Mouse (Mus musculus) gastrocnemius, adult 18-20 months (tissue): ENCODE measurements at regions not wholly inside any gene's neighbourhood (a gene's known extent, or its start where the extent isn't known, plus 50 kb on each side); places are given as distances from the start of the nearest gene placed in this dataset.

Experiments used
- DNase-seq: peaks from one replicate; pipeline ENCODE4 v3.0.0; 2021; ENCODE audit warnings: low spot score

GRCm38 (mm10) chr4:71663397-71663796 lies 94.4 kb downstream of the Gm11232 start:
- DNase-seq: no peak

- DNase-seq: no peak
Observed at GRCm38 (mm10) chr4:71640521-71640920, 117.2 kb downstream of the Gm11232 start.

DNA sequence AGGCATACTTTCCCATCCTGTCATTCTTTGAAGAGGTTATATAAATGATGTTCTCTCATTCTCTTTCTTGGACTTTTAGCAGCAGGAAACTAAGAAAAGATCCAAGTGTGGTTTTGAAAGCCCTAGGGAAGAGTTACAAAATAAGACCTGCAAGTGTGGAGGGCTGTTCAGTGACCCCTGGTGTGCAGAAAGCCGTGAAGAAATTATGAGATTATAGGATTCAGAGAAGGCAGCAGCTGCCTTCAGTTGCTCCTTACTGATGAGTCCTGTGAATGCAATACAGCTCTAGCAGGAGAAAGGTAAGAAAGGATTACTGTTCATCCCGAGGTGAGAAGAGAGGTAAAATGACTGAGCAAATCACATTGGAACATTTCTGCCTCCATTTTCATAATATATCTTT lies 130.7 kb downstream of the Gm11232 start:
- no peak for DNase-seq

GRCm38 (mm10) chr4:71626626-71627025 lies 131.1 kb downstream of the Gm11232 start:
- no peak for DNase-seq

GRCm38 (mm10) chr4:71624771-71625170 lies 133.0 kb downstream of the Gm11232 start:
- no peak for DNase-seq

GRCm38 (mm10) chr4:71613720-71614119 lies 144.0 kb downstream of the Gm11232 start:
- DNase-seq: no peak

DNA sequence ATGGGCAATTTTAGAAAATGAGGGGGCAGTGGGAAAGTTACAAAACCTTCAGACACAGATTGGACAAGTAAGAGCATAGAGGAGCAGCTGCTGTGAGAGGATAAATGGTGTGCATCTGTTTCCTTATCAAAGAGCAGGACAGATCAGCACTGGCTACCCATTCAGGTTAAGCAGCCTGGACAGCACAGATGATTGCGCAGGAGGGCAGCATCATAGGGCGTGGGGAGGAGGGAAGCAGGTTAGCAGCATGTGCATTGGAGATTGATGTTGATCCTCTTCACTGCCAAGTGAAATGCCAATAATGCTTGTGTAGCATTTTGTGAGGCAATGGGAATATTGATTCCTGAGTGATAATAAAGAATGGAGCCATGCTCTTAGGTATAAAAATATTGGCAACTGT lies 171.9 kb downstream of the Gm11232 start:
- no peak for DNase-seq

- no peak for DNase-seq
Observed at GRCm38 (mm10) chr4:71560656-71561055, 197.1 kb downstream of the Gm11232 start.

GRCm38 (mm10) chr4:71539200-71539599 lies 218.6 kb downstream of the Gm11232 start:
- DNase-seq: no peak

DNA sequence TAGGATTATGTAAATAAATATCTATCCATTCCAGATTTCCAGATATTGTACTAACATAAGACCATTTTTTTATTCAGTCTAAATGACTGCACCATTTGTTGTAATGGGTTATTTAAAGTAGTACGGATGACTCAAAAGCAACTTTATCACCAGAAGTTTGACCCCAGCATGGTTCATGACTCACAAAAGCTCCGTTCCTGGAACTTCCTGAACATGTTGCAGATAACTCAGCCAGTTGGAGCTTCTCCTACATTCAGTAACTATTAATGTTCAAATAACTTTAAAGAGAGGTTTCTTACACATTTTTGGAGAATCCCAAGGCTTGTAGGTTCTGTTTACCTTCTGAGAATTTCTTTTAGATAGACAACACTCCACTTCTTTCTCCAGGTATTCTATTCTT lies 219.8 kb downstream of the Gm11232 start:
- DNase-seq: no peak

- DNase-seq: no peak
Observed at GRCm38 (mm10) chr4:71524255-71524970, 233.4 kb downstream of the Gm11232 start.

GRCm38 (mm10) chr4:71520751-71521150 lies 237.0 kb downstream of the Gm11232 start:
- no peak for DNase-seq

GRCm38 (mm10) chr4:71517921-71518404 lies 239.8 kb downstream of the Gm11232 start:
- no peak for DNase-seq

DNA sequence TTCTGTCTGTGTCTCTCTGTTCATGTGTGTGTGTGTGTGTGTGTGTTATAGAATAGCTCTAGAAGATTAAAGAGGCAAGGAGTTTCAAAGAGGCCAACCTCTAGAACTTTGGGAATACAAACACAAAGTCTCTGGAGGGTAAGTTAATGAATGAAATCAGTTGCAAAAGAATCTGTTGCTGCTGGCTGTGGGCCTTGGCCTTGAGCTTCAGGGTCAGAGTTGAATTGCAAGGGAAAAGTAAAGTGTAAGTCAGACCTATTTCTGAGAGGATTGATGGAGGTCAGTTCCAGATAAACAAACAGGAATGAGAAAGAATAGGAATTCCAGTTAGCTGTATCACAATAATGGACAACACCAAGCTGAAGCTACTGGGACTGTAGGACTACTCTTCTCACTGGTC lies 250.9 kb downstream of the Gm11232 start:
- no peak for DNase-seq

GRCm38 (mm10) chr4:71489788-71490187 lies 268.0 kb downstream of the Gm11232 start:
- no peak for DNase-seq

DNA sequence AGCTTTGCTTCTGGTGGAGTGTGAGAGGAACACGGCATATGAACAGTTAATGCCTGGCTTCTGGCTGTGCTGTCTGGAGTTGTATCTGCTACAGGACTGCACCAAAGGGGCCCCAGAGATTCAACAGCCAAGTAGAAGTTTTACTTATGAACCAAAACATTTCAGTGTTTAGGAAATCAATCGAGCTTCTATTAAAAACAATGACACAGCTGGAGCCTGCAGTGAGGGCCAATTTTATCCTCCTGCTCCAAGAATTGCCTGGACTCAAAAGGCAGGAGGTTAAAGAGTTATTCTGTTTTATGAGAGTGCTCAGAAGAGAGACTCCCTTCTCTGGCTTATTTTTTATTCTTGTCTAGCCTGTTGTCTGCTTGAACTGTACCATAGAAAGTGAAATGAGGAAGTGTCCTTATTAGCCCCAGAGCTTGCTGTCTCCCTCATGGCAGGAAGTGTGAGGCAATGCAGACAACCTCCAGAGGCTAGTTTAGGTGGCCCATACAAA lies 269.1 kb downstream of the Gm11232 start:
- no peak for DNase-seq

DNA sequence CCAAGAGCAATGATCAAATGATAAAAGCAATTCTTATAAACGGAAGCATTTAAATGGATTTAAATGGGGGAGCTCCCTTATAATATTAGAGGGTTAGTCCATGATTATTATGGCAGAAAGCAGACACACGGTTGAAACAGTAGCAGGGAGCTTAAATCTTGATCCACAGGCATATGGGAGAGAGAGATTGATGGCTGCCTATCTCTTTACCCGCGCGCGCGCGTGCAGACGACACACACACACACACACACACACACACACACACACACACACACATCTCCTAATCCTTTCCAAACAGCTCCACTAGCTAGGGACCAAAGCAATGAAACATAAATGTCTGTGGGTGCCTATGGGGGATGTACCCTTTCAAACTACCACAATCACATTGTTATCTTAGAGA lies 269.7 kb downstream of the Gm11232 start:
- no peak for DNase-seq

DNA sequence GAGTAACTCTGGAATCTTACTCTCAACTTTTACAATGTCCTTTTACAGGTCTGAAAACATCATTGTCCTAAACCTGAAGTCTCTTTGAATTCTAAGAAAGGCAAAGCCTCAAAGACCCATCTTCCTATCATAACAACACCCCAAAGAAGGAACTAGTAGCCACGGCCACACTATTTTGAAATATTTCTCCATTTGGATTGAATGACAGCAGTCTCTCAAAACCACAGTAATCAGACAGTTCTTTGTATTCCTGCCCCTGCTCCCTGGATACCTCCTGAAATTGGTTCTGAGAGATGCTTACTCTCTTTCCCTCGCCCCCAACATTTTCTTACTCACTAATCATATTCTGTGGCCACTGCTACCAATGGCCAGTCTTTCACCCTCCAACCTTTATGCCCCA lies 276.8 kb downstream of the Gm11232 start:
- DNase-seq: no peak

DNA sequence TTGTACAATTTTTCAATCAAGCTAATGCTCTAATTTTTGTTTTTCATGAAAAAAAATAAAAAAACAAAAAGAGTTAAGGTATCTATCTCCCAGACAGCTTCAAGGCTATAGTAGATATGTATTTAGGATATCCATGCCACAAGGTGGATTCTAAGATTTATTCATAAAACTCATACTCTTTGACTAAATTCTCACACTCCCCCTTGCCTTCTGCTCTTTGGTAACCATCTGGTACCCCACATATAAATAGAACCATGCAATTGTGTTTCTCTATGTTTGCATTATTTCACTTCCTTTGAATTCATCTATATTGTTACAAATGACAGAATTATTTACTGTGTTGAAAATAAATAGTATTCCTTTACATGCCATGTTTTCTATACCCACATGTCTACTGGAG lies 287.2 kb downstream of the Gm11232 start:
- DNase-seq: no peak

- no peak for DNase-seq
Observed at GRCm38 (mm10) chr4:71454811-71455210, 303.0 kb downstream of the Gm11232 start.

GRCm38 (mm10) chr4:71453499-71453898 lies 304.3 kb downstream of the Gm11232 start:
- no peak for DNase-seq

DNA sequence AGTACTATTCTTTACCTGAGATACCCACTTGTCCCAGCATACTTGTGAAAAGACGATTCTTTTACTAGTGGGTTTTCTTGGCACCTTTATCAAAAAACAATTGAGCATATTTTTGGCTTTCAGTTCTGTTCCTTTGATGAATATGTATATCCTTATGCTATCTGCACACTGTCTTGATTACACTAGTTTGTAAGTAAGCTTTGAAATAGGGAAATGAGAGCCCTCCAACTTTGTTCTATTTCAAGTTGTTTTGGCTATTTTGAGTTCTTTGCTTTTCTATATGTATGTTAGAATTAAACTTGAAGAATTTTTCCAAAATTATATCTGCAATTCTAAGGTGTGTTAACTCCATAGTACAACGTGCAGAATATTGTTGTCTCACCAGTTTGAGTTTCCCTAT lies 311.3 kb downstream of the Gm11232 start:
- no peak for DNase-seq

DNA sequence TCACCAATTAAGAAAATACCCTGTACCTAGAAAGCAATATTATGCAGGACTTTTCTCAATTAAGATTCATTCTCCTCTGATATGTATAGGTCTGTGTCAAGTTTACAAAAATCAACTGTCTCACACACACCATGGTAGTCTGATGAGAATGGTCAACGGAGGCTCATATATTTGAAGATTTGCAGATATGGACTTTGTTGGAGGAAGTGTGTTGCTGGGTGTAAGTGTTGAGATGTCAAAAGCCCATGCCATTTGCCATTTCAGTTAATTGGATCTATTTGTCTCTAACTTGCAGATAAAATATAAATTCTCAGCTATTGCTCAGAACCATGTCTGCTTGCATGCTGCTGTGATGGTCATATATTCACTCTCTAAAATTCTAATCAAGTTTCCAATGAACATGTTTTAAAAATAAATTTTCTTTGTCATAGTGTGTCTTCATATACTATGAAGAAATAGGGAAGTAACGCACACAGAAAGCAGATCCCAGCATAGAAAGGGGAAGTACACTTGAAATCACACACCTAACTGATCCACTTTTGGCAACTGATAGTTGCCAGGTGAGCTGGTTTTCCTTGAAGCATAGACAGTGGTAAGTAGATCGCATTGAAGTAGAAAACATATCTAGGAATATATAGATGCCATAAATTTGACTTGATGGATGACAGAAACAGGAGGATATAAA lies 326.4 kb downstream of the Gm11232 start:
- no peak for DNase-seq
